Mouse (Mus musculus): ENCODE measurements around the gene Nacc2.
A peak's percentile ranks its signal among the peaks of the same experiment; 100 is the strongest.

Gene Nacc2

DNA sequence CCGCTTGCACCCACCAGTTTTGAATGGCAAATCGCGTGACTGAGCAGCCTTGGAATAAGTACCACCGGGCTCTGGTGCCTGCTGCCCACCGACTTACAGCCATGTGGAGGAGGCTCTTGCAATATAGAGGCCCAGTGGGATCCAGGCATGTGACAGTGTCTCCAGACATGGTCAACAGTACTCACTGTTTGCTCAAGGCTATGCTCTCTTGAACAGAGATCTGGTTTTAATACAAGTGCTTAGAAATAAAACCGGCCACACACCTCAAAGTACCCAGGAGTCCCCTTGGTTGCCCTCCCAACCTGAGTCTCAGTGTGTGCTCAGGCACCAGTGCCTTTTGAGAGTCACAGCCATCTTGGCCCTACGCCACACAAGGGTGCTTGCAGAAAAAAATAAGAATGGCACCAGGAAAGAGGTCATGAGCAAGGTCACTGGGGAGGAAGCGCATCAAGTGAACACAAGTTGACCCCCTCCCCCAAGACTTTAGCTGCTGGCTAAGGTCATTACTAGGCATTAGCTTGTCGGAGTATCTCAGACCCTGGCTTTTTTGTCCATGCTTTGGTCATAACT, at the start of gene Nacc2:
Gene Nacc2, minus strand, starts transcription at position 142 of the 570 bp plus-strand sequence.
- DNase-seq (ENCODE audit: low spot score in 2 of 2) = no peak

DNA sequence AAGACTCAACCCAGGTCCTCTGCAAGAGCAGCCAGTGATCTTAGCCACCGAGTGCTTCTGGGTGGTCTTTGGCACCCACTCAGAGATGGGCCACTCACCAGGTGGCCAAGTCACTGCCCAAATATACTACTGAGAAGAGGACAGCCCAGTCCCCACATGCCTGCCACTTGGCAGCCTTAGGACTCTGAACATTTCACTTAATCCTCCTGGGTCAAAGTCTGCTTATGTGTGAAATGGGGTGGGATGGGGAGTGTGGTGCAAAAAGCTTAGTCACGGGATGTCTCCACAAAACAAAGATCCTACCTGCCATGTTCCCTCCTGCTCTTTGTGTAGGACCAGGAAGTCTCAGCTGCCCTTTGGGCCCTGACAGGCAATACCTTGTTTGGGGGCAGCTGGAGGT, 49.1 kb upstream of the Nacc2 start:
- no peak for DNase-seq (ENCODE audit: low spot score in 2 of 2)

DNA sequence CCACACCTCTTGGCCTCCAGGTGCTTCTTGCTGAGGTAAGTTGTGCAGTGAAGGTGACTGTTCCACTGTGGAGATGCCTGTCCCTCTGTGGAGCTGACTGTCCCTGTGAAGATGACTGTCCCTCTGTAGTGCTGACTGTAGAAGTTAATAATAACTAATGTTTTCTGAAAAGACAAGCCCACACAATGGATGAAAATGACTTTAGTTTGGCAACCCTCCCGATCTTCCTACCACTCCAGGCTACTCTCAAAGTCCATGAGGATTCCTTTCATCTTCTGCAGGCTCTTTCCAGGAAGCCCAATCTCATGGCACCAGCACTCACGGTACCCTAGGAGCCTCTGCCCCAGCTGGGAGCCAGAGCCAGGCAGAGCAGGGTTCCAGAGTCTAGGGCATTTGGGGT, 47.4 kb upstream of the Nacc2 start:
- DNase-seq (ENCODE audit: low spot score in 2 of 2) = no peak

DNA sequence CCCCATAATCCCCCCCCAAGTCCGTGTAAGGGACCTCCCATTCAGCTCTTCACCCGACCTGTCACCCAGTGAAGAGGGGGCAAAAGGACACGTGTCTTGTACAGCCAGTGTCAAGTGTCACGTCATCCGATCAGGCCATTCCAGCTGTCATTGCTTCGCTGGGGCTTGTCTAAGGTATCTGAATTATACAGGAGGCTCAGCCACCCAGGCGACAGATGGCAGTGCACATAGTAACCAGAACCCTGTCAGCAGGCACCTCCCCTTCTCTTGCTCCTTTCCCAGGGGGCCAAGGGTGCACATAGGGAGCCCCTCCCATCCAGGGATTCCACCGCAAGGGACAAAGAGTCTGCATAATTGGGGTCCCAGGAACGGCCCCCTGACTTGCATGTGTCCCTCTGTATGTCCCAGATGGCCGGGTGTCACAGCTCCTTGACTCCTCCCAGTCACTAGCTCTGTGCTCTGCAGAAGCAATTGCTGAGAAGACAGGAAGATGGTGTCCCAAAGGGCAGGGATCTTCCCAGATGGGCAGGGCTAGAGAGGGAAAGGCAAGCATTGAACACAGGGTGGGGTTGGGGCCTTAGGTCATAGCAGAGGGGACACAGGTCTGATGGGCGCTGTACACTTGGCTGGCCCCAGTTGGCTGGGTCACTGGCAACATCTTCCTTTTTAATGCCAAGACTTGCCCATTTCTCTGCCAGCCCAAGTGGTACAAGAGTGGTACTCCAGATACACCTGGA, 46.0 kb upstream of the Nacc2 start:
- DNase-seq (ENCODE audit: low spot score in 2 of 2) = no peak

DNA sequence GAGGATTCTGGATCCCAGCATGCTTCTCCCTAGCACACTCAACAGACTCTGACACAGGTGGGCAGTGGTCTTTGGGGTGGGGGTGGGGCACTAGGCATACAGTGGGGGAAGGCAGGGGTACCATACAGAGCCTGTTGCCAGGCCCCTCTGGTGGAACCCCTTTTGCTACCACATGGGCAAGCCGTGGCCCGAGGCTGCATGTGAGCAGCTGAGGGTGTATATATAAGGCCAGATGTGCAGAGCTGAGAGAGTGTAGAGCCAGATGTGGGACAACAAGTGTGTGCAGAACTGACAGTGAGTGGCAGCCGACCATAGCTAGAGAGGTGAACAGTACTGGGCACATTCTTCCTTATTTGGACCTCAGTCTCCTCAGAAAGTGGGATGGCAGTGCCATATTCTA, 43.9 kb upstream of the Nacc2 start:
- no peak for DNase-seq (ENCODE audit: low spot score in 2 of 2)

DNA sequence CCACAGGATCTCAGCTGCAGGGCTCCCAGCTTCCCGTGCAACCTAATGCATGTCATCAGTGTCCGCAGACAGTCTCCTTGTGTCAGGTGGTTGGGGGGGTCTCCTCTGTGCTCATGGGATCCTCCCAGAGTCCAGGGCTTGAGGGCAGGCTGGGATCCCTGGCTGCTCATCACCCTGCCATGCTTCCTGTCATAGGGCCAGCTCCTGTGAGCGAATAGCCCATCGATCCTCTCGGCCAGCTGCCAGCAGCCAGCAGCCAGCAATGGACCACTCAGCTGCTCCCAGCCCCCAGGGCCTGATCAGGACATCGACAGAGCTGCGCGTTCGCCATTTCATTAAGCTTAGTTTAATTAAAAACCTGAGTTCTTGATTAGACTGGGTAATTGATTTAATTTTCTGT, 35.0 kb upstream of the Nacc2 start:
- no peak for DNase-seq (ENCODE audit: low spot score in 2 of 2)

DNA sequence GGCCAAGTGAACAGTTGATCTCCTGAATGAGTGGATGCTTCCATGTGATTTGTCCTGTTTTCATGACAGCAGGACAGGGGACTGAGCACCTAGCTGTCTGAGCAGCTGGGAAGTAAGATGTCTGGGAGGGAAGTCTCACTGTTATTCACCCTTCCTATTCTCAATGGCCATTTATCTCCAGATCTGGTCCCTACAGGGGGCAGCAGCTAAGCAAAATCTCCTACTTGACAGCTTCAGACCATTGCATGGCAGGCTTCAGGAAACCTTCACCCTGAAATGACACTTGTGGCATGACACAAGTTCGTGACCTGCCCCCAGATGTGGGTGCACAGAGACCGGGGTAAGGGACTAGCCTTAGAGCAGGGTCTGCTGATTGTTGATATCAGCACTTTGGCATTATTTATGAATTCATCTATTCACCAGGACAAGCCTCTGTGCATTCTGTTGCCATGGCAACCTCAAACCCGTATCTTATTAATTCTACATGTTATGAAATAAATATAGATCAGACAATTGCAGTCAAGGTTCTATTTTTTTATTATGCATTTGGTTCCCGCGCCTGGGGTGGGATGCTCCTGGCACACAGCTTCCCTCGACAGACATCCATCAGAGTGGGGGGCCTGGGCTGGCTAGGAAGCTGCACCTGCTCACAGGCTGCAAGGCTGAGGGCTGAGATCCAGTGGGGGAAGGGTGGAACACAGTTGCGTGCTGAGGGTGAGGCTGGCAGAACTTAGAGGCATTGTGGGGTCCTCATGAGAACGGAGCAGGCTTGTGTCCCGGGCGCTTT, 33.4 kb upstream of the Nacc2 start:
- peak in 1 of 2 experiments; percentile 8 for DNase-seq (ENCODE audit: low spot score in 2 of 2)

DNA sequence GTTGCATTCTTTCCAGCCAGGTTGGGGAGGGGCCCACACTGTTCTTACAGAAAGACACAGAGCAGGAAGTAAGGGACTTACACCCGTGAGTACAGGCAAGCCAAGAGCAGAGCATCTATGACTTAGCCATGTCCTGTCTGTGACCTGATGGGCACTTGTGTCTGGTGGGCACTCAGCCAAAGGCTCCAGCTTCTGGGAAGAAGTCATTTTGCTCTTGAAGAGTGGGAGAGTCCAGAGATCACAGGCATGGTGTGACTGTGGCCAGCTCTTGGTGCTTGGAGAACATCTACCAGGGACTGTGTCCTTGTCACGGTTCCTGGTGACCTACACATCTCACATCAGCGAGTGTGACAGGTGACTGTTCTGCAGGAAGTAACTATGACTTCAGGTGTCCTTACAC, 32.7 kb upstream of the Nacc2 start:
- DNase-seq (ENCODE audit: low spot score in 2 of 2) = no peak

DNA sequence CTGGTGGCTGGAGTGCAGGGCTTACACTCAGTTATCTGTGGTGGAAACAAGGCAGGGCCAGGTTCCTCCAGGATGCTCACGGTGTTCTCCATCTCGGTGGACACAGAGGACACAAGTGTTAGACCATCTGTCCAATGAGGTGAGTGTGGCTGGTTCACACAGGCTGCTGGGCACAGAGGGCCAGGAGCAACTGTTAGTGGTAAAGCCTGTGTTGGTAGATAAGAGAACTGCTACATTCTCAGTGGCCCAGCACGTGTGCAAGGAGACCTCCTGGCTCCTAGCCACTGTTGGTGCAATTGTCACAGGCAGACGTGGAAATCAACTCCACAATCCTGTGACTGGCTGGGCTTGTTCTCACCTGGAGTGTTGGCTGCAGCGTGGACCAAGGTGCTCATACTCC, 31.6 kb upstream of the Nacc2 start:
- DNase-seq (ENCODE audit: low spot score in 2 of 2) = no peak

DNA sequence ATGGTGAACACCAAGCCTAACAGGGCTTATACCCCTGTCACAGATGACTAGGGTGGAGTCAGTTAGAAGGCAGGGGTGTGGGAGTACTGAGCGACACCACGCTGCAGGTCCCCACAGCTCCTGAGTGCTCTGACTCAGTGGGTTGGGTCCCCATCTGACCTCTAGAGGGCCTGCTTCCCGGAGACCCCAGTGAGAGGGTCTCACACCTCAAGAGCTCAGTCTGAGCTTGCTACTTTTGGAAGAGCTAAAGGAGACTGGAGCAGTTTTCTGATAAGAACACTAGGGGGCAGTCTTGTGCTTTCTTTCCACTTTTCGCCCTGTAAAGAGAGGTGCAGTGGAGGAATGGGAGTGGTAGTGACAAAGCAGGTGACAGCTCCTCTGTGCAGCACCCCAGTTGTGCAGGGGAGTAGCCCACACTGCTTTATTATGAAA, 30.9 kb upstream of the Nacc2 start:
- DNase-seq (ENCODE audit: low spot score in 2 of 2) = peak; percentile 40 to 54

DNA sequence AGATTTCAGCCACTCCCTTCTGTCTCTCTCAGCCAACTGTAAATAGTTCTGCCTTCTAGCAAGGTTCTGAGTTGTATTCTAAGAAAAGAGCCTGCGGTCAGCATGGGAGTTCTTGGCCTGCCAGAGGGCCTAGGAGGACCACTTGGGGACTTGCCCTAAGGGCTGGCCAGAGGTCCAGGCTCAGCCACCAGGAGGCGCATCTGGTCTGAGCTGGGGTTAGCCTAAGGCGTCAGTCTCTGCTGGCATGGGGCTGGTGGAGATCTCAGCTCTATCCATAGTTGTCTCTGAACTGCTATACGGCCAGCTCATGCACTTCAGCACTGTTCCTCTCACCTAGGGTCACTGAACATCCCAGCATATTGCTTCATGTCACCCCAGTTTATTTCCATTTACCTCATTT, 30.3 kb upstream of the Nacc2 start:
- no peak for DNase-seq (ENCODE audit: low spot score in 2 of 2)

DNA sequence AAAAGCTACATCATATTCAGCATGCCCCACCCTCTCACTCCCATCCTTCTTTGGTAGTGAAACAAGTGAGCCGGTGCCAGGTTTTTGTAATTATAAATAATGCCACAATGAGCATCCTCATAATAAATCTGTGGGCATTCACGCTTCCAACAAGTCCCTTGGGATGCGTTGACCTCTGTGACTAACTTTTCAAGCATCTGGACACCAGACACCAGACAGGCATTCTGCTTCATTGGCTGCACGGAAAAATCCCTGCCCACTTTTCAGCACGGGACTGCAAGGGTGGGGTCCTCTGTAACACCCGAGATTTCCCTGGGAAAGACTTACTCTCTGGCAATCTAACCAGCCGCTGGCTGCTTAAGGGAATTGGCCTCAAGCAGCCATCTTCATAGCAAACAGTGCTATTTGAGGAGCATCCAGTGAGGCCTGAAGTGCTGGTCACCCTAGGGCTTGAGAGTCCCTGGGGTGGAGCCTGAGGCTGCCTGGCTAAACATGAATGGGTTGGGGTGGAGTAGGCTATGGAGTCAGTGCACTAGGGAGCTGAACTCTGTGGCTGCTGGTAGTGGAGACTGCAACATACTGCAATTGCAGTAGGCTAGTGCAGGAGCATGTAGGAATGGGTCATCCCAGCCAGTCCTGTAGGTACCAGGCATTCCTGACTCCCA, 24.8 kb upstream of the Nacc2 start:
- no peak for DNase-seq (ENCODE audit: low spot score in 2 of 2)

DNA sequence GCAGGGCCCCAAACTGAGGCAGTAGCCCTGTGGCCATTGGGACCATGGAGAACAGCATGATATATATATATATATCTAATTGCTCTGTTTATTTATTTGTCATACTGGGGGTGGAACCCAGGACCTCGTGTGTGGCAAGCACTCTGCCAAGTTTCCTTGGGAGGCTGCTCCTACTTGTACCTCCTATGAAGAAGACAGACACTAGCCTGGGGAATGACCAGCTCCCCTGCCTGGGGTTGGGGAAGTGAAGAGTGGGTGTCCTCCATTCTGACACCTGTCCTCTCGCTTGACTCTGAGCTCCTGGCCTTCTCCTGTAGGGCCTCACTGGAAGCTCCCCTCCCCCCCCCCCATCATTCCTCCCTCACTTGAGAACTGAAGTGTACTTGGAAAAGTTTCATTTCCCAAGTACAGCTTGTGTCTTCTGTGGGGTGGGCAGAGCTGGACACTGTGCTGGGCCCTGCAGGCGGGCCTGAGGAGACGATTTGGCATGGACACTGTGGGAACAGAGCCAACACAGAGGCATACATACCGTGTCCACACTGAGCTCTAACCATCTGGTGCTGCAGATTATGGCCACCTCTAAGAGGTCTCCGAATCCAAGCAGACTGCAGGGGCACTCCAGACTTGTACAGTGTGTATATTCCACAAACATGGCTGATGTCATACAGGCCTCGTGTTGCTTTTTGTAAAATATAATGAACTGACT, 23.5 kb upstream of the Nacc2 start:
- DNase-seq (ENCODE audit: low spot score in 2 of 2) = no peak

DNA sequence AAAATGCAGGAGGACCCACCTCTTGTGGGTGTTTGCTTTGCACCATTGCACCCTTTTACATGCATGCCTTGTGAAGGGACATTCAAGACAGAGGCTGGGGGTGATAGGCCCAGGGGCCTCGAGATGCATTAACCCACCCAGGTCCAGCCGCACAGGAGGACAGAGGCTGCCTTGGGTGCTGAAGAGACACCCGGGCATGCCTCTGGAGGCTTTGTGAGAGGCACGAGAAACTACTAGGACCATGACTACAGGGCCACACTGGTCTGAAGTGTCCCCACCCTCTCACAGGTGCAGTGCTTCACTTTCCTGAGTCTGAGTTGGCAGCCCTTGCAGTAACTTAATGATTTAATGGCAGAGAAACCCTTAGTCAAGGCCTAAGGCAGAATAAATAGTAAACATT, 22.1 kb upstream of the Nacc2 start:
- DNase-seq (ENCODE audit: low spot score in 2 of 2) = no peak

DNA sequence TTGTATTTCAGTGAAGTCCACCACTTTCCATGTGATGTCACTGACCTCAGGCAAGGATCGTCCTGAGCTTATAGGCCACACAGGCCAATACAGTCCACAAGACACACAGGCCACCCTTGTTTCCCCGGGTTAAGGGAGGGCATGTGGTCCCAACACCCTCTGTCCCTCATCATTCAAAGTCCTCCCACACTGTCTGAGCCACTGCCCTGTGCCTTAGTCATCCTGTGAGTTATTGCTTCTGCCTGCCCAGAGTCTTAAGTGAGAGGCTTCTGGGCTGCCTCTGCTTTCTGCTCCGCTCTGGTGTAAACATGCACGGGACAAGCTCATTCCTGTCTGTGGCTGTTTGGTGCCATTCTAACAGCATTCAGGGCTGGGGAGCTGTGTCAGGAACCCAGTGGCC, 21.3 kb upstream of the Nacc2 start:
- no peak for DNase-seq (ENCODE audit: low spot score in 2 of 2)

DNA sequence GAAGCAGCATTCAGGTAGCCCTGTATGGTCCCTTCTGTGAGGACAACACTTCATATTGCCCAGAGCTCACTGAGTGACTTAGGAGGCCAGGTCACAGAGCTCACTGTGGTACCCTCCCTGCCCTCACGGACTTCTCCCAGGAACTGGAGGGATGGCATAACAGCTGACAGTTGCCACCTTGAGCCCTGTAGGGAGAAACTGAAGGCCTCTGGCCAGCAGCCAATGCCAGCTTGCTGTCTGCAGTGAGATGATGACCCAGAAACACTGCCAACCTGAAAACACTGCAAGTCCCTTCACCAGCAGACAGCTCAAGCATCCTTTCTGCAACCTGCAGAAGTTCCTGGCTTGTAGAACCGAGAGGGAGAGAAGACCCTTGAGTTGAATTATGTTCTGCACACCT, 20.5 kb upstream of the Nacc2 start:
- DNase-seq (ENCODE audit: low spot score in 2 of 2) = no peak

DNA sequence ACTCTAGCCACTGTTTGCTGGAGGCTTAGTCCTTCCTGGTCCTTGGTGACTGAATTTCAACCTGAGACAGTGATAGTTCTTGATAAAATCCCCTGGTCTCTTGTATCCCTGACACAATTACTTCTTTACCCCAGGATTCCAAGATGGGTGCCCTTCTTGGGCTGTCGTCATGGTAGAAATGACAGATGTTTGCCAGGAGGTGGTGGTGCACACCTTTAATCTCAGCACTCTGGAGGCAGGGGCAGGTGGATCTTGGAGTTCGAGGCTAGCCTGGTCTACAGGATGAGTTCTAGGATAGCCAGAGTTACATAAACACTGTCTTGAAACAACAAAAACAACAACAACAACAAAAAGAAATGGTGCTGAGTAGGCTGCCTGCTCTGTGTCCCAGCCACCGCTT, 20.0 kb upstream of the Nacc2 start:
- no peak for DNase-seq (ENCODE audit: low spot score in 2 of 2)

DNA sequence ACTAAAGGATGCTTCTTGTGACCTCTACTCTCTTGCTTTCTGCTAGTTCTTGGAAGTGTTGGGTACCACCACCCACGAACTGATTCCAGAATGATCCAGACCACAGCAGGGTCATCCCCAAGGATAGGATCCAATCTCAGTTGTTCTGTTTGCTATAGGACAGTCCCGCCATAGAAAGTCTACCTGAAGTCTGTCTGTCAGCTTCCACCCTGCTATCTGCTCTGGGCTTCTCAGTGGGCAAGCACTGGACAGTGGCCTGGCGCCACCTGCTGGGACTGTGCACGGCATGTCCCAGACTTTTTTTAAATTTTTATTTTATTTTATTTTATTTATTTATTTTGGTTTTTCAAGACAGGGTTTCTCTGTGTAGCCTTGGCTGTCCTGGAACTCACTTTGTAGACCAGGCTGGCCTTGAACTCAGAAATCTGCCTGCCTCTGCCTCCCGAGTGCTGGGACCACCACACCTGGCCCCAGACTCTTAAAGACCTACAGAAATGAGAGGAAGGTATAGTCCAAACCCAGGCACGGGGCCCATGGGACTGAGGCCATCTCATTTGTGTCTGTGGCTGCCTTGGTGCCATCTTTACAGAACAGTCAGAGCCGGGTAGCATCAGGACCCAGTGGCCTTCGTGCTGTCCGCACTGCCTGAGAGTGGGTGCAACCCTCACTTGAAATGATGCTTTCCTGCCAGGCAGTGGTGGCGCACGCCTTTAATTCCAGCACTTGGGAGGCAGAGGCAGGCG, 19.0 kb upstream of the Nacc2 start:
- peak; percentile 34 to 64 for DNase-seq (ENCODE audit: low spot score in 2 of 2)

DNA sequence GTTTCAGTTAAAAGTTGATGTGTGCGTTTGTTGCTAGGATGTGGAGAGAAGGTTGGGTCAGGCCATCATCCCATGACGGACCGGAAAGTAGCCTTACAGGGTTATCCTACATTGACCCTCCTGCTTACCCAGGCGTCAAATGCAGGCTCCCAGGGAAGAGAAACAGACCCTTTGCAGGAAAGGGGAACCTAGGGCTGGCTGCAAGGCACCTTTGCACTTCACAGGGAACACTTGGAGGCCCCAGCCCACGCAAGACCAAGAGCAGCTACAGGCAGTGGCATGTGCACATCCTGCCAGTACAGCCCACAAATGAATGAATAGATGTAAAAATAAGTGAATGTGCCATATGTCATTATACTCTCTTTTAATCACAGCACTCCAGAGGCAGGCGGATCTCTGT, 17.9 kb upstream of the Nacc2 start:
- DNase-seq (ENCODE audit: low spot score in 2 of 2) = peak in 1 of 2 experiments; percentile 12

DNA sequence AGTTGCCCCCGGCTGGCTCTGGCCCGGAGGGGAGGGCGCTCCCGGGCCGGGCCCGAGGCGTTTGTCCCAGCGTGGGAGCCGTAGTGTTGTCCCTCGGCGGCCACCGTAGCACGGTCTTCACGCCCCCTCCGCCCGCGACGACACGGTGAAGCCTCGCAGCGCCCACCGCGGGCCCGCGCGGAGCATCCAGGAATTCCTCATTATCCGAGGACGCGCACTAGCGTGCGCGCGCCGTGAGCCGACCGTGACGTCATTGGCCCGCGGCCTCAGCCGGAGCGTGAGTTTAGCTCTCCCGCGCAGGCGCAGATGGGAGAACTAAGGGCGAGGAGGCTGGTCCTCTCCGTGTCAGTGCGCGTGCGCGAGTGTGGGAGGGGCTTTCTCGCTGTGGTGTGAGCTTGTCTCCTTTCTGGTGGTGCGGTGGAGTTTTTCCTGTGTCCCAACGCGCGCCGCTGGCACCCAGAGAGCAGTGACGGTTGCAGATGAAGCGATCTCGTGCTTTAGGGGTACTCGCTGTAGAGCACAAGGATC, 17.3 kb upstream of the Nacc2 start:
- DNase-seq (ENCODE audit: low spot score in 2 of 2) = peak; percentile 100
